Mouse (Mus musculus): Measurements from ENCODE around the gene Cops8. TPM values are rescaled to one million over a fixed set of nuclear protein-coding genes. Genes with fewer than 3 reads are reported as not detected.

Cops8 gene
- total and polyA plus RNA-seq, 2 experiments from 2014 or later = 99.8 to 140 TPM

- Histone ChIP-seq H3K4me1 (ENCODE audit: control insufficient read depth, insufficient read depth) (no peaks in the 10 kb centered on the region), H3K27me3 (ENCODE audit: control insufficient read depth, insufficient read depth, low read length) (no peaks in the 10 kb centered on the region), H3K9ac (replicated peaks; ENCODE audit: low read depth, low read length) (no peak overlapping the region), H3K4me3 (ENCODE audit: low read depth, low read length) (no peak overlapping the region), H3K27ac (ENCODE audit: low read depth) (no peak overlapping the region), H3K4me2 (ENCODE audit: low read depth, low read length) (no peak overlapping the region), H3K36me3 (replicated peaks; ENCODE audit: control insufficient read depth, insufficient read depth, low read length) (no peaks in the 10 kb centered on the region), H3K9me3 (replicated peaks; ENCODE audit: control insufficient read depth, low read length) (no peaks in the 10 kb centered on the region)
- DNase-seq (ENCODE audit: low spot score) = no peak
- WGBS = 65% methylated on average over 6 of the region's 6 CpGs
- no peak for ATAC-seq (ENCODE audit: insufficient read depth, low read depth)
- TF ChIP-seq CTCF (IDR thresholded peaks at IDR 0.05; ENCODE audit: low read depth) = peak; percentile 15
- TF ChIP-seq EP300 (IDR thresholded peaks at IDR 0.05; ENCODE audit: low read depth) = no peak
These were observed 30.7 kb downstream of the Cops8 start for GRCm38 (mm10) chr1:90633415-90634030.

GRCm38 (mm10) chr1:90634205-90634745 lies 31.5 kb downstream of the Cops8 start:
- H3K9ac ChIP-seq (replicated peaks; ENCODE audit: low read depth, low read length) = no peak overlapping the region
- TF ChIP-seq CTCF (IDR thresholded peaks at IDR 0.05; ENCODE audit: low read depth) (no peak), EP300 (IDR thresholded peaks at IDR 0.05; ENCODE audit: low read depth) (no peak)
- no peak for ATAC-seq (ENCODE audit: insufficient read depth, low read depth)
- no peaks in the 10 kb centered on the region for H3K4me1 ChIP-seq (ENCODE audit: control insufficient read depth, insufficient read depth)
- H3K27ac ChIP-seq (ENCODE audit: low read depth) = no peak overlapping the region
- no peaks in the 10 kb centered on the region for H3K9me3 ChIP-seq (replicated peaks; ENCODE audit: control insufficient read depth, low read length)
- no peaks in the 10 kb centered on the region for H3K36me3 ChIP-seq (replicated peaks; ENCODE audit: control insufficient read depth, insufficient read depth, low read length)
- H3K4me3 ChIP-seq (ENCODE audit: low read depth, low read length) = no peak overlapping the region
- H3K27me3 ChIP-seq (ENCODE audit: control insufficient read depth, insufficient read depth, low read length) = no peaks in the 10 kb centered on the region
- no peak overlapping the region for H3K4me2 ChIP-seq (ENCODE audit: low read depth, low read length)
- 59% methylated on average over 3 of the region's 3 CpGs for WGBS
- no peak for DNase-seq (ENCODE audit: low spot score)

- no peak overlapping the region for H3K4me2 ChIP-seq (ENCODE audit: low read depth, low read length)
- no peaks in the 10 kb centered on the region for H3K36me3 ChIP-seq (replicated peaks; ENCODE audit: control insufficient read depth, insufficient read depth, low read length)
- 69% methylated on average over 7 of the region's 7 CpGs for WGBS
- H3K9ac ChIP-seq (replicated peaks; ENCODE audit: low read depth, low read length) = no peak overlapping the region
- TF ChIP-seq CTCF (IDR thresholded peaks at IDR 0.05; ENCODE audit: low read depth) = no peak
- TF ChIP-seq EP300 (IDR thresholded peaks at IDR 0.05; ENCODE audit: low read depth) = no peak
- no peaks in the 10 kb centered on the region for H3K27me3 ChIP-seq (ENCODE audit: control insufficient read depth, insufficient read depth, low read length)
- no peak overlapping the region for H3K4me3 ChIP-seq (ENCODE audit: low read depth, low read length)
- H3K9me3 ChIP-seq (replicated peaks; ENCODE audit: control insufficient read depth, low read length) = no peaks in the 10 kb centered on the region
- no peak for ATAC-seq (ENCODE audit: insufficient read depth, low read depth)
- no peak for DNase-seq (ENCODE audit: low spot score)
- no peaks in the 10 kb centered on the region for H3K4me1 ChIP-seq (ENCODE audit: control insufficient read depth, insufficient read depth)
- H3K27ac ChIP-seq (ENCODE audit: low read depth) = no peak overlapping the region
These were observed 35.6 kb downstream of the Cops8 start for GRCm38 (mm10) chr1:90638335-90638734.

GRCm38 (mm10) chr1:90650781-90651437 lies 48.1 kb downstream of the Cops8 start:
- TF ChIP-seq CTCF (IDR thresholded peaks at IDR 0.05; ENCODE audit: low read depth) (peak; percentile 99), EP300 (IDR thresholded peaks at IDR 0.05; ENCODE audit: low read depth) (no peak; the same call in 1 of the 2 replicates)
- H3K9ac ChIP-seq (replicated peaks; ENCODE audit: low read depth, low read length) = no peak overlapping the region
- H3K4me1 ChIP-seq (ENCODE audit: control insufficient read depth, insufficient read depth) = peaks cover 8% of the 10 kb centered on the region; the same call in 1 of the 2 replicates
- 1% methylated on average over 4 of the region's 4 CpGs for WGBS
- peak overlapping the region; percentile 43 for H3K27ac ChIP-seq (ENCODE audit: low read depth)
- H3K36me3 ChIP-seq (replicated peaks; ENCODE audit: control insufficient read depth, insufficient read depth, low read length) = no peaks in the 10 kb centered on the region
- no peaks in the 10 kb centered on the region for H3K9me3 ChIP-seq (replicated peaks; ENCODE audit: control insufficient read depth, low read length)
- H3K4me2 ChIP-seq (ENCODE audit: low read depth, low read length) = no peak overlapping the region
- no peak overlapping the region for H3K4me3 ChIP-seq (ENCODE audit: low read depth, low read length)
- H3K27me3 ChIP-seq (ENCODE audit: control insufficient read depth, insufficient read depth, low read length) = no peaks in the 10 kb centered on the region
- ATAC-seq (ENCODE audit: insufficient read depth, low read depth) (peak; percentile 84), DNase-seq (ENCODE audit: low spot score) (peak; percentile 79)

- TF ChIP-seq CTCF (IDR thresholded peaks at IDR 0.05; ENCODE audit: low read depth) (no peak), EP300 (IDR thresholded peaks at IDR 0.05; ENCODE audit: low read depth) (no peak)
- no peak overlapping the region for H3K4me3 ChIP-seq (ENCODE audit: low read depth, low read length)
These were observed 49.0 kb downstream of the Cops8 start for GRCm38 (mm10) chr1:90651781-90652180.

More at GRCm38 (mm10) chr1:90651781-90652180, 49.0 kb downstream of the Cops8 start:
- H3K27me3 ChIP-seq (ENCODE audit: control insufficient read depth, insufficient read depth, low read length) = no peaks in the 10 kb centered on the region
- peaks cover 8% of the 10 kb centered on the region; the same call in 1 of the 2 replicates for H3K4me1 ChIP-seq (ENCODE audit: control insufficient read depth, insufficient read depth)
- H3K4me2 ChIP-seq (ENCODE audit: low read depth, low read length) = no peak overlapping the region
- H3K9me3 ChIP-seq (replicated peaks; ENCODE audit: control insufficient read depth, low read length) = no peaks in the 10 kb centered on the region
- peak overlapping the region; percentile 43; the same call in 1 of the 2 replicates for H3K27ac ChIP-seq (ENCODE audit: low read depth)
- ATAC-seq (ENCODE audit: insufficient read depth, low read depth) (no peak), DNase-seq (ENCODE audit: low spot score) (no peak)
- no peak overlapping the region for H3K9ac ChIP-seq (replicated peaks; ENCODE audit: low read depth, low read length)
- no peaks in the 10 kb centered on the region for H3K36me3 ChIP-seq (replicated peaks; ENCODE audit: control insufficient read depth, insufficient read depth, low read length)
